Mouse (Mus musculus): ENCODE measurements at regions not wholly inside any gene's neighbourhood (a gene's known extent, or its start where the extent isn't known, plus 50 kb on each side); places are given as distances from the start of the nearest gene placed in this dataset.

DNA sequence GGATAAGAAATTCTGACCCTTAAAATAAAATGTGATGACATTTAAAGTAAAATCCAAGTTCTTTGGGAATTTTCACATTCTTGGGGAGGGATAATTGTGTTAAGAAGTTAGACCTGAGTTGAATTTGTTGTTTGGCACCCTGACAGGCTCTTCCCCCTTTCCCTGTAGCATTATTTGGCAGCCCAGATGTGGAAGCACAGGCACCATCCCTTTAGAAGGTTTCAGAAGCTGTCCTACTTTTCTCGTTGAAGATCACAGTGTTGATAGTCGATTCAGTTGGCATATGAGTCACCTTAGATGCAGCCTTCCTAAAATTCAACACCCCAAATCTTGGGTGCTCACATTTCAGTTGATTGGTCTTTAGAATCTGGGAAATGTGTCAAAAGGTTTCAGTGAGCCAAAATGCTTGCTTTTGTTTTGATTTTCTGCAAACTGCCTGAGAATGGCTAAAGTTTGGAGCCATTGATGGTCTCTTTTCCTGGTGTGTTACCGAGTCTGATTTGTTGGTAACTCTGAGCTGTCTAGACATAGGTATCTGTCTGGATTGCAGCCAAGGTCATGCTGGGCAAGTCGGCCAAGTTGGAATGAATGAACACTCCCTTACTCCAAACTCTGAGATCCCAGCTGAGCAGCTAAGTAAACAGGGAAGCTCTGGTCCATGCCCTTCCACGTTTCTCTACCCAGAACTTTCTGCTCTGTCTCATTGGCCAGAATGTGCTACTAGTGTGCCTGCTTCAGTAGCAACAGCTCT is 65.9 kb upstream of the Bmper start:
- ATAC-seq (ENCODE audit: low read depth) = no peak
- 29% methylated on average over 5 of the region's 5 CpGs for WGBS

GRCm38 (mm10) chr9:23158499-23158898 is 64.4 kb upstream of the Bmper start:
- WGBS = 40% methylated on average over 1 of the region's 1 CpGs
- H3K4me1 ChIP-seq (replicated peaks; ENCODE audit: control insufficient read depth, insufficient read depth, low read length) = peaks cover 6% of the 10 kb centered on the region; the same call in 1 of the 2 replicates
- H3K27me3 ChIP-seq (ENCODE audit: control insufficient read depth, insufficient read depth, low read depth, low read length) = no peaks in the 10 kb centered on the region
- peak; percentile 70 for ATAC-seq (ENCODE audit: low read depth)
- H3K4me3 ChIP-seq (ENCODE audit: low read length) = no peak overlapping the region
- H3K27ac ChIP-seq (ENCODE audit: low read length) = no peak overlapping the region
- H3K9ac ChIP-seq (ENCODE audit: low read length) = no peak overlapping the region
- no peak overlapping the region for H3K4me2 ChIP-seq (ENCODE audit: low read depth, low read length)
- no peaks in the 10 kb centered on the region for H3K9me3 ChIP-seq (ENCODE audit: control insufficient read depth, low read length)
- no peaks in the 10 kb centered on the region for H3K36me3 ChIP-seq (ENCODE audit: control insufficient read depth, insufficient read depth, low read length)

More for the DNA sequence above, 65.9 kb upstream of the Bmper start:
- H3K9ac ChIP-seq (ENCODE audit: low read length) = no peak overlapping the region
- peaks cover 6% of the 10 kb centered on the region; the same call in 1 of the 2 replicates for H3K4me1 ChIP-seq (replicated peaks; ENCODE audit: control insufficient read depth, insufficient read depth, low read length)
- no peaks in the 10 kb centered on the region for H3K36me3 ChIP-seq (ENCODE audit: control insufficient read depth, insufficient read depth, low read length)
- H3K4me2 ChIP-seq (ENCODE audit: low read depth, low read length) = no peak overlapping the region
- H3K27me3 ChIP-seq (ENCODE audit: control insufficient read depth, insufficient read depth, low read depth, low read length) = no peaks in the 10 kb centered on the region
- no peaks in the 10 kb centered on the region for H3K9me3 ChIP-seq (ENCODE audit: control insufficient read depth, low read length)
- H3K4me3 ChIP-seq (ENCODE audit: low read length) = no peak overlapping the region
- no peak overlapping the region for H3K27ac ChIP-seq (ENCODE audit: low read length)

DNA sequence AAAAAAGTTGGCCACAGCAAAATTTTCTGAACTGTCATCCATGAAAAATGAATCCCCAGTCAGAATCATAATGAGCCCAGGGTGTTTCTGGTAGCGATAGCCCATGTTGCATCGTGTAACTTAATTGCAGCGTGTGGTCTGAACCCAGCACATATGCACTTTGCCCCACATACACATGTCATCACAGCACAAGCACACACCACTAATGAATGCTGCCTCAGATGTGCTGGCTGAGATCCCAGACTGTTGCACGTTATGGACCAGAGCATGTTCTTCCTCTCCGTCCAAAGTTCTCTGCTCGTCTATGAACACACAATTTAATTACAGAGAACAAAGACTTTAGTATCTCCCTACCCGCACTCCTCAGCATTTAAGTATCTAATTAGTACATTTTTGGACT is 61.5 kb upstream of the Bmper start:
- WGBS = 50% methylated on average over 7 of the region's 7 CpGs

DNA sequence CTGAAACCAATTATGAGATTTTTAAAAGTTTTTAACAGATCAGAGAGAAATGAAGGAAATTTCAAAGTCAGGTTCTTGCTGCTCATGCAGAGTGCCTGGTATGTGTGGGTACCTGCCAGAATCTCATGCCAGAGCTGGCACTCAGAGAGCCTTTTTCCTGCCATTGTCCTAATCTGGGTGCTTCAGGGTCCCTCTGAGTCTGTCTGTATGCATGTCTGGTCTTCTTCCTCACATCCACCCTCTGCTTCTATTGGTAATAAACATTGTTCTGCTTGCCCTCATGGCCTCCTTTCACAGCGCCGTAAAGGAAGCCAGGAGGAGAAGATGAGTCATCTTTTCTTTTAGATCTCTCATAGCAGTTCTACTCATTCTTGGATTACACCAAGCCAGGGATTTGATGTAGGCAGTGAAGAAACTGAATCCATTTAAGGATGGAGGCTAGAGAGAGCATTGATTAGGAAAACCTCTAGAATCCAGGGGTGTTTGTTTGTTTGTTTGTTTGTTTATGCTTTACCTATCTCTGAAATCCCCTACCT is 55.8 kb upstream of the Bmper start:
- H3K27ac ChIP-seq (ENCODE audit: low read length) = no peak overlapping the region
- no peak overlapping the region for H3K9ac ChIP-seq (ENCODE audit: low read length)
- no peak overlapping the region for H3K4me3 ChIP-seq (ENCODE audit: low read length)
- H3K4me2 ChIP-seq (ENCODE audit: low read depth, low read length) = no peak overlapping the region
- H3K4me1 ChIP-seq (replicated peaks; ENCODE audit: control insufficient read depth, insufficient read depth, low read length) = no peaks in the 10 kb centered on the region; the same call in 1 of the 2 replicates
- 47% methylated on average over 2 of the region's 2 CpGs for WGBS
- no peaks in the 10 kb centered on the region for H3K27me3 ChIP-seq (ENCODE audit: control insufficient read depth, insufficient read depth, low read depth, low read length)
- H3K36me3 ChIP-seq (ENCODE audit: control insufficient read depth, insufficient read depth, low read length) = no peaks in the 10 kb centered on the region
- H3K9me3 ChIP-seq (ENCODE audit: control insufficient read depth, low read length) = no peaks in the 10 kb centered on the region
- ATAC-seq (ENCODE audit: low read depth) = no peak

More for the DNA sequence above, 61.5 kb upstream of the Bmper start:
- Histone ChIP-seq H3K4me2 (ENCODE audit: low read depth, low read length) (no peak overlapping the region), H3K27me3 (ENCODE audit: control insufficient read depth, insufficient read depth, low read depth, low read length) (no peaks in the 10 kb centered on the region), H3K36me3 (ENCODE audit: control insufficient read depth, insufficient read depth, low read length) (no peaks in the 10 kb centered on the region), H3K4me1 (replicated peaks; ENCODE audit: control insufficient read depth, insufficient read depth, low read length) (peaks cover 6% of the 10 kb centered on the region; the same call in 1 of the 2 replicates), H3K4me3 (ENCODE audit: low read length) (no peak overlapping the region), H3K9ac (ENCODE audit: low read length) (no peak overlapping the region), H3K27ac (ENCODE audit: low read length) (no peak overlapping the region), H3K9me3 (ENCODE audit: control insufficient read depth, low read length) (no peaks in the 10 kb centered on the region)
- ATAC-seq (ENCODE audit: low read depth) = peak; percentile 86

DNA sequence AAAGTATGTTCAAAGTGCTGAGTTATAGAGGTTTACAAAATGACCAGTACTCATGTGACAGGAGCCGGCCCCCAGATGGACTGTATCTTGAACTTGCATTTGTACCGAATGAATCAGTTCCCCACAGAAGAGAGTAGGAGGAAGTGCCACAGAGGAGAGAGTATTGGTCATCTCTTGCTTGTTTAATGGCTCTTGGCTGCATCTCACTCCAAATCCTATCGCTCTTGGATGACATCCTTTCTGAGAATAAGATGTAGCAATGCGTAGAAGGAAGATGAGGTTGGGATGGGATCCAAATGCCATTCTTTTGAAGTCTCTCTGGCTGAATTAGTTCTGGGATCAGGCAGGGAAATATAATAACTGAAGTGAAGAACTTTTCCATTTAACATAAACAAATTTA is 55.2 kb upstream of the Bmper start:
- Histone ChIP-seq H3K36me3 (ENCODE audit: control insufficient read depth, insufficient read depth, low read length) (no peaks in the 10 kb centered on the region), H3K9me3 (ENCODE audit: control insufficient read depth, low read length) (no peaks in the 10 kb centered on the region), H3K27ac (ENCODE audit: low read length) (no peak overlapping the region), H3K9ac (ENCODE audit: low read length) (no peak overlapping the region), H3K4me3 (ENCODE audit: low read length) (no peak overlapping the region), H3K4me2 (ENCODE audit: low read depth, low read length) (no peak overlapping the region), H3K27me3 (ENCODE audit: control insufficient read depth, insufficient read depth, low read depth, low read length) (no peaks in the 10 kb centered on the region), H3K4me1 (replicated peaks; ENCODE audit: control insufficient read depth, insufficient read depth, low read length) (no peaks in the 10 kb centered on the region; the same call in 1 of the 2 replicates)
- WGBS = 39% methylated on average over 4 of the region's 4 CpGs
- ATAC-seq (ENCODE audit: low read depth) = peak; percentile 64; the same call in 1 of the 2 replicates

- H3K36me3 ChIP-seq (ENCODE audit: control insufficient read depth, insufficient read depth, low read length) = no peaks in the 10 kb centered on the region
- no peaks in the 10 kb centered on the region for H3K27me3 ChIP-seq (ENCODE audit: control insufficient read depth, insufficient read depth, low read depth, low read length)
- no peaks in the 10 kb centered on the region for H3K9me3 ChIP-seq (ENCODE audit: control insufficient read depth, low read length)
- no peak overlapping the region for H3K4me2 ChIP-seq (ENCODE audit: low read depth, low read length)
- H3K9ac ChIP-seq (ENCODE audit: low read length) = no peak overlapping the region
- no peak overlapping the region for H3K27ac ChIP-seq (ENCODE audit: low read length)
- peak; percentile 34; the same call in 1 of the 2 replicates for ATAC-seq (ENCODE audit: low read depth)
- no peak overlapping the region for H3K4me3 ChIP-seq (ENCODE audit: low read length)
- 29% methylated on average over 4 of the region's 4 CpGs for WGBS
- no peaks in the 10 kb centered on the region; the same call in 1 of the 2 replicates for H3K4me1 ChIP-seq (replicated peaks; ENCODE audit: control insufficient read depth, insufficient read depth, low read length)
Observed at GRCm38 (mm10) chr9:23168149-23168548, 54.7 kb upstream of the Bmper start.

DNA sequence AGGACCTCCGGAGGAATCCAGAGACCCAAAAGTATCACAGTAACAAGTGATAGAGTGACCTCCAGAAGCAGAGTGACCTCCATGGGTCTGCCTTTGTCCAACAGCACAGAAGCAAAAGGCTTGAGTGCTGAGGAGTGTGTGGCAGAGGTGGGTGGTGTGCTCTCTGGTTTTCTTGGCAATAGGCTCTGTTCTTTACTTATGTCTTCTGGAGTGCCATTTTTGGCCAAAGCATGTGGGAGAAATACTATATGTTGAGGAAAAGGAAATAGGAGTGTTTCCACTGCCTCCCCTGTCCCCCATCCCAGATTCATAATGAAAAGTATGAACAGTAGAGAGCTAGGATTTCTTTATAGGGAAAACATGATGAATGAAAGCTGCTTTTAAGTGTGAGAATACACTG is 51.5 kb upstream of the Bmper start:
- Histone ChIP-seq H3K36me3 (ENCODE audit: control insufficient read depth, insufficient read depth, low read length) (no peaks in the 10 kb centered on the region), H3K9ac (ENCODE audit: low read length) (no peak overlapping the region), H3K4me3 (ENCODE audit: low read length) (no peak overlapping the region), H3K4me1 (replicated peaks; ENCODE audit: control insufficient read depth, insufficient read depth, low read length) (no peaks in the 10 kb centered on the region; the same call in 1 of the 2 replicates), H3K4me2 (ENCODE audit: low read depth, low read length) (no peak overlapping the region), H3K27me3 (ENCODE audit: control insufficient read depth, insufficient read depth, low read depth, low read length) (no peaks in the 10 kb centered on the region), H3K27ac (ENCODE audit: low read length) (no peak overlapping the region), H3K9me3 (ENCODE audit: control insufficient read depth, low read length) (no peaks in the 10 kb centered on the region)
- 83% methylated on average over 1 of the region's 1 CpGs for WGBS
- ATAC-seq (ENCODE audit: low read depth) = no peak

All from lung, embryonic 16.5 days (tissue).